Mouse (Mus musculus): ENCODE data around the gene Slc35e1.

DNA sequence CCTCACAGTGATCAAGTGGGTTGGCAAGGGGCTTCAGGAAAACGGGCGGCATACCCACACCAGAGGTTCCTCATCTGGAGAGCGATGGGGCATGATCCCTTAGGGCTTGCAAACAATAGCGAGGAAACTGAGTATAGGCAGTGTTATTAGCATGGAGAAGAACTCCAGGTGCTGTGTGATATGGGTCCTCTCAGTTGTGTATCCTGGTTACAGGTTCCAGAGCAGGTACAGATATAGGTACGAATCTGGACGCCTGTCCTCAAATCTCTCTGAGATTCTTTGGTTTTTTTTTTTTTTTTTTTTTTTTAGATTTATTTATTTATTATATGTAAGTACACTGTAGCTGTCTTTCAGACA lies 48.4 kb downstream of the Slc35e1 start:
- TF ChIP-seq CTCF (IDR thresholded peaks at IDR 0.05; ENCODE audit: low read depth) (no peak), EP300 (optimal IDR thresholded peaks at IDR 0.05) (no peak)

All from stomach, postnatal 0 days (tissue).